In the genomic region with DNA sequence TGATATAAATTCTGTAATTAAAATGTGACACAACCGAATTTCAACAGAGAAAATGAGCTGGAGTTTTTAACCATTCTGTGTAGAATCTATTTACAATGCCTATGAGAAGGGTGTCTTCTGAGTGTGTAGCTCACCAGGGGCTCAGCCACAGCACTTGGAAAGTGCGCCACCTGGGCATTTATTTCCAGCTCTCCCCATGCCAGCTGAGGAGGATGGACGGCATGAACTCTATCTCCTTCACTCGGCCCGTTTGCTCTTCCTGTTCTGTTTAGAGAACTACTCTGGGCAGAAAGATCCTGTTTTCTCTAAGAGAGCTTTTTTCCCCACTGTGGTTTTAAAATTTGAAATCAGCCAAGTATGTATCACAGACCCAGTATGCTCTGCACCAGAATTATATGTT, we compare ENCODE assay signal across 11 mouse cellular contexts. TPM values are rescaled to one million over a fixed set of nuclear protein-coding genes. Genes with fewer than 3 reads are reported as not detected.
A peak's percentile ranks its signal among the peaks of the same experiment; 100 is the strongest.
DNase-seq lines count a peak whose midpoint lies in the region; ATAC-seq and TF ChIP-seq lines count a peak whose summit lies in the region.
"Had no signal": no experiment of that assay in that cellular context is flagged by ENCODE, and none has a peak within 500 bp of the region (broad histone marks: within the 10 kb centered on the region; RNA-seq: fewer than 3 reads in every experiment).

No protein-coding gene starts in this region.

- ATAC-seq in hindbrain, embryonic 12.5 days (ENCODE audit: low FRiP score): no peak
- ATAC-seq in midbrain, embryonic 15.5 days (replicated peaks): no peak
- no peak for ATAC-seq in activated CD4-positive, CD25-positive, alpha-beta regulatory T cell, adult 4 months

- peak overlapping the region; percentile 63; the same call in 1 of the 2 replicates for H3K27ac ChIP-seq in layer of hippocampus, adult 2 months
- peak overlapping the region; percentile 98 for H3K27ac ChIP-seq in forebrain, embryonic 10.5 days
- H3K27ac ChIP-seq in hindbrain, embryonic 12.5 days: peak overlapping the region; percentile 75; the same call in 1 of the 2 replicates
- no peak overlapping the region for H3K27ac ChIP-seq in midbrain, embryonic 15.5 days
- H3K27ac ChIP-seq: heart, adult 2 months; macrophage had no signal

- WGBS in forebrain, embryonic 10.5 days: 66% methylated on average over 5 of the region's 5 CpGs
- 49% methylated on average over 5 of the region's 5 CpGs for WGBS in hindbrain, embryonic 12.5 days
- WGBS in midbrain, embryonic 15.5 days: 55% methylated on average over 5 of the region's 5 CpGs

- DNase-seq in layer of hippocampus, adult 2 months (ENCODE audit: low spot score in 2 of 2): no peak
- DNase-seq in layer of hippocampus, adult 8-10 months (ENCODE audit: low spot score in 2 of 2): no peak
- DNase-seq in forebrain, embryonic 10.5 days (ENCODE audit: extremely low spot score, low spot score): no peak
- DNase-seq in gastrocnemius, postnatal 25 days: no peak
- DNase-seq in ovary, postnatal 14 days (ENCODE audit: low spot score): no peak
- DNase-seq: heart, adult 2 months; kidney, adult 8-10 months had no signal

- H3K9ac ChIP-seq in hindbrain, embryonic 12.5 days: peak overlapping the region; percentile 41; the same call in 1 of the 2 replicates
- no peak overlapping the region for H3K9ac ChIP-seq in midbrain, embryonic 15.5 days

- TF ChIP-seq CTCF in layer of hippocampus, adult 2 months (conservative IDR thresholded peaks at IDR 0.05): 0 out of 2 replicates have a peak, but pooled peaks have one; percentile 12

- no peak overlapping the region for H3K4me3 ChIP-seq in layer of hippocampus, adult 2 months
- H3K4me3 ChIP-seq in forebrain, embryonic 10.5 days: peak overlapping the region; percentile 97; the same call in 1 of the 2 replicates
- no peak overlapping the region for H3K4me3 ChIP-seq in hindbrain, embryonic 12.5 days
- H3K4me3 ChIP-seq in midbrain, embryonic 15.5 days: no peak overlapping the region
- H3K4me3 ChIP-seq: heart, adult 2 months had no signal

- H3K27me3 ChIP-seq in forebrain, embryonic 10.5 days (ENCODE audit: poor library complexity, severe bottlenecking): peaks cover 49% of the 10 kb centered on the region
- H3K27me3 ChIP-seq in hindbrain, embryonic 12.5 days: no peaks in the 10 kb centered on the region
- H3K27me3 ChIP-seq in midbrain, embryonic 15.5 days (replicated peaks): peaks cover 15% of the 10 kb centered on the region; the same call in 1 of the 2 replicates

- H3K4me2 ChIP-seq in hindbrain, embryonic 12.5 days (replicated peaks): peak overlapping the region; percentile 92
- peak overlapping the region; percentile 86 for H3K4me2 ChIP-seq in midbrain, embryonic 15.5 days

- H3K4me1 ChIP-seq in forebrain, embryonic 10.5 days: peaks cover 99% of the 10 kb centered on the region
- peaks cover 85% of the 10 kb centered on the region for H3K4me1 ChIP-seq in hindbrain, embryonic 12.5 days
- peaks cover 70% of the 10 kb centered on the region for H3K4me1 ChIP-seq in midbrain, embryonic 15.5 days

- peaks cover 35% of the 10 kb centered on the region for H3K36me3 ChIP-seq in forebrain, embryonic 10.5 days (replicated peaks)
- no peaks in the 10 kb centered on the region for H3K36me3 ChIP-seq in hindbrain, embryonic 12.5 days
- H3K36me3 ChIP-seq in midbrain, embryonic 15.5 days (replicated peaks): no peaks in the 10 kb centered on the region

- H3K9me3 ChIP-seq in forebrain, embryonic 10.5 days: no peaks in the 10 kb centered on the region
- H3K9me3 ChIP-seq in hindbrain, embryonic 12.5 days (replicated peaks): no peaks in the 10 kb centered on the region
- H3K9me3 ChIP-seq in midbrain, embryonic 15.5 days: no peaks in the 10 kb centered on the region

RNA-seq across cellular contexts. Expression of a gene that starts 7.7 kb away (rescaled TPM):
- total RNA-seq in layer of hippocampus, adult 2 months (2021): 10 to 100 TPM; 25.0 to 28.9 TPM
- total RNA-seq in layer of hippocampus, adult 8-10 months (2022): 10 to 100 TPM; 33.8 to 44.3 (median 39.9) TPM
- 28.7 and 29.9 TPM in 2 replicates for polyA plus RNA-seq in forebrain, embryonic 10.5 days (2016; fragmentation: Nextera tagmentation; extraction: Ambion mirVana)
- polyA plus RNA-seq in hindbrain, embryonic 12.5 days (2016; fragmentation: Nextera tagmentation; extraction: Ambion mirVana): 61.5 and 64.7 TPM in 2 replicates
- polyA plus RNA-seq in midbrain, embryonic 15.5 days (2015; fragmentation: Nextera tagmentation; extraction: Ambion mirVana): 14.1 and 14.8 TPM in 2 replicates
- total RNA-seq in gastrocnemius, postnatal 25 days (2021): 1 to 10 TPM; 6.3 to 6.9 TPM
- polyA plus RNA-seq in activated CD4-positive, CD25-positive, alpha-beta regulatory T cell, adult 4 months (2017; shearing (Covaris generic)): under 1 TPM in 1 of 2 experiments, not detected in 1; 0.07 TPM

RNA-seq across cellular contexts. Expression of a gene that starts 37.0 kb away (rescaled TPM):
- total RNA-seq in layer of hippocampus, adult 2 months (2021): 100 to 1,000 TPM; 107 to 110 TPM
- total RNA-seq in layer of hippocampus, adult 8-10 months (2022): 100 to 1,000 TPM in 2 of 4 experiments, 10 to 100 TPM in 2; 88.6 to 108 (median 96.4) TPM
- polyA plus RNA-seq in forebrain, embryonic 10.5 days (2016; fragmentation: Nextera tagmentation; extraction: Ambion mirVana): 154 and 157 TPM in 2 replicates
- polyA plus RNA-seq in hindbrain, embryonic 12.5 days (2016; fragmentation: Nextera tagmentation; extraction: Ambion mirVana): 222 and 224 TPM in 2 replicates
- polyA plus RNA-seq in midbrain, embryonic 15.5 days (2015; fragmentation: Nextera tagmentation; extraction: Ambion mirVana): 158 and 183 TPM in 2 replicates
- 10 to 100 TPM; 27.5 to 28.1 TPM for total RNA-seq in gastrocnemius, postnatal 25 days (2021)
- polyA plus RNA-seq in activated CD4-positive, CD25-positive, alpha-beta regulatory T cell, adult 4 months (2017; shearing (Covaris generic)): 100 to 1,000 TPM; 117 to 186 TPM

Comparison
In these comparisons a context has a peak if more than half of its experiments do, and no peak if none do; other contexts are left out.
1. RNA of a gene that starts 7.7 kb away (polyA plus RNA-seq): 61.5 to 64.7 TPM in hindbrain, embryonic 12.5 days, 28.7 to 29.9 TPM in forebrain, embryonic 10.5 days and 14.1 to 14.8 TPM in midbrain, embryonic 15.5 days; 0.07 TPM in activated CD4-positive, CD25-positive, alpha-beta regulatory T cell, adult 4 months; every median in the first group is over 10 times any median in the second.